Mouse (Mus musculus): Measurements from ENCODE around the gene Cabcoco1.

Gene Cabcoco1

GRCm38 (mm10) chr10:68507741-68508140, 34.0 kb downstream of the Cabcoco1 start:
- DNase-seq (ENCODE audit: low spot score), result no peak

GRCm38 (mm10) chr10:68506242-68506641, 35.5 kb downstream of the Cabcoco1 start:
- no peak for DNase-seq (ENCODE audit: low spot score)

GRCm38 (mm10) chr10:68504586-68505152, 37.0 kb downstream of the Cabcoco1 start:
- DNase-seq (ENCODE audit: low spot score), result no peak

- no peak for DNase-seq (ENCODE audit: low spot score)
These were observed 40.6 kb downstream of the Cabcoco1 start for GRCm38 (mm10) chr10:68501067-68501466.

GRCm38 (mm10) chr10:68495246-68495645, 46.5 kb downstream of the Cabcoco1 start:
- DNase-seq (ENCODE audit: low spot score), result no peak

- no peak for DNase-seq (ENCODE audit: low spot score)
These were observed 50.1 kb downstream of the Cabcoco1 start for GRCm38 (mm10) chr10:68491557-68491956.

GRCm38 (mm10) chr10:68490781-68491180, 50.9 kb downstream of the Cabcoco1 start:
- DNase-seq (ENCODE audit: low spot score), result no peak

GRCm38 (mm10) chr10:68472799-68473198, 68.9 kb downstream of the Cabcoco1 start:
- no peak for DNase-seq (ENCODE audit: low spot score)

- no peak for DNase-seq (ENCODE audit: low spot score)
These were observed 75.9 kb downstream of the Cabcoco1 start for GRCm38 (mm10) chr10:68465737-68466327.

- peak; percentile 70 for DNase-seq (ENCODE audit: low spot score)
These were observed 76.8 kb downstream of the Cabcoco1 start for GRCm38 (mm10) chr10:68464943-68465342.

GRCm38 (mm10) chr10:68459784-68460183, 81.9 kb downstream of the Cabcoco1 start:
- DNase-seq (ENCODE audit: low spot score), result no peak

- DNase-seq (ENCODE audit: low spot score), result no peak
These were observed 84.7 kb downstream of the Cabcoco1 start for GRCm38 (mm10) chr10:68457019-68457418.

- no peak for DNase-seq (ENCODE audit: low spot score)
These were observed 87.2 kb downstream of the Cabcoco1 start for GRCm38 (mm10) chr10:68454541-68454940.

- no peak for DNase-seq (ENCODE audit: low spot score)
These were observed 94.9 kb downstream of the Cabcoco1 start for GRCm38 (mm10) chr10:68446797-68447125.

GRCm38 (mm10) chr10:68445876-68446796, 95.6 kb downstream of the Cabcoco1 start:
- no peak for DNase-seq (ENCODE audit: low spot score)

GRCm38 (mm10) chr10:68445244-68445811, 96.4 kb downstream of the Cabcoco1 start:
- no peak for DNase-seq (ENCODE audit: low spot score)

GRCm38 (mm10) chr10:68444361-68445114, 97.2 kb downstream of the Cabcoco1 start:
- no peak for DNase-seq (ENCODE audit: low spot score)

- no peak for DNase-seq (ENCODE audit: low spot score)
These were observed 98.6 kb downstream of the Cabcoco1 start for GRCm38 (mm10) chr10:68443132-68443531.

- no peak for DNase-seq (ENCODE audit: low spot score)
These were observed 99.0 kb downstream of the Cabcoco1 start for GRCm38 (mm10) chr10:68442713-68443112.

GRCm38 (mm10) chr10:68441931-68442662, 99.6 kb downstream of the Cabcoco1 start:
- no peak for DNase-seq (ENCODE audit: low spot score)

- no peak for DNase-seq (ENCODE audit: low spot score)
These were observed 101.2 kb downstream of the Cabcoco1 start for GRCm38 (mm10) chr10:68440515-68440914.
